Mouse (Mus musculus) liver (tissue): ENCODE data around the gene Xlr5a.
"Not testable (repeated sequence)": the region's sequence is repeated elsewhere in the genome, so short reads cannot be mapped to it uniquely, and the experiment has no call there.

ENCODE experiments used
- DNase-seq: peaks from one replicate; pipeline ENCODE4 v3.0.0-alpha.2; 2020; ENCODE audit warnings: mixed read lengths

The Xlr5a gene

GRCm38 (mm10) chrX:73143218-73143618 is 149.6 kb downstream of the Xlr5a start:
- DNase-seq, result not testable (repeated sequence)

- DNase-seq, result not testable (repeated sequence)
These were observed 169.6 kb downstream of the Xlr5a start for GRCm38 (mm10) chrX:73122859-73123829.

- not testable (repeated sequence) for DNase-seq
These were observed 176.0 kb downstream of the Xlr5a start, which contains the start of gene Gm14685 for GRCm38 (mm10) chrX:73116747-73117146. Gene Gm14685, plus strand, starts transcription at chrX:73117047.

GRCm38 (mm10) chrX:73096941-73097508 is 195.8 kb downstream of the Xlr5a start, which contains the start of gene Xlr3a:
Gene Xlr3a, minus strand, starts transcription at chrX:73097095.
- DNase-seq, result peak; percentile 3

GRCm38 (mm10) chrX:73082267-73083055 is 210.3 kb downstream of the Xlr5a start, which contains the start of gene Xlr4a:
Gene Xlr4a, minus strand, starts transcription at chrX:73082478.
- not testable (repeated sequence) for DNase-seq

- not testable (repeated sequence) for DNase-seq
These were observed 225.9 kb downstream of the Xlr5a start for GRCm38 (mm10) chrX:73066765-73067312.

- DNase-seq, result no peak
These were observed 228.4 kb downstream of the Xlr5a start, which contains the start of gene Pnma3 for GRCm38 (mm10) chrX:73064415-73064793. Gene Pnma3, plus strand, starts transcription at chrX:73064787.

GRCm38 (mm10) chrX:73063512-73064414 is 229.0 kb downstream of the Xlr5a start:
- peak; percentile 4 for DNase-seq

- DNase-seq, result no peak
These were observed 230.5 kb downstream of the Xlr5a start for GRCm38 (mm10) chrX:73062323-73062722.

GRCm38 (mm10) chrX:73061528-73061927 is 231.2 kb downstream of the Xlr5a start:
- DNase-seq, result no peak
